Mouse (Mus musculus): Measurements from ENCODE around the gene Tnfaip2.

- no peak for TF ChIP-seq CTCF (IDR thresholded peaks at IDR 0.05; ENCODE audit: low read depth, low read length)
- TF ChIP-seq EP300 (IDR thresholded peaks at IDR 0.05; ENCODE audit: insufficient read depth, low read depth, low read length) = no peak
Measured at GRCm38 (mm10) chr12:111434745-111435327, 7.4 kb upstream of the Tnfaip2 start.
